Mouse (Mus musculus) brain, embryonic 14.5 days (tissue): ENCODE data around the gene Kif1c.

Experiments
- CTCF ChIP-seq: fragments of 200-500 bp; IDR thresholded peaks from 2 replicates; pipeline ENCODE4 v1.5.1; 2012; ENCODE audit warnings: inconsistent platforms, mild to moderate bottlenecking, moderate library complexity, borderline replicate concordance; ENCODE audit not compliant: insufficient read depth, insufficient read length; ENCODE audit errors: extremely low read depth
- POLR2A ChIP-seq: fragments of 200-500 bp; IDR thresholded peaks from 2 replicates; pipeline ENCODE4 v1.6.1; 2012; ENCODE audit warnings: mild to moderate bottlenecking, inconsistent platforms, borderline replicate concordance; ENCODE audit not compliant: poor library complexity, insufficient read depth, insufficient read length, severe bottlenecking; ENCODE audit errors: extremely low read depth

DNA sequence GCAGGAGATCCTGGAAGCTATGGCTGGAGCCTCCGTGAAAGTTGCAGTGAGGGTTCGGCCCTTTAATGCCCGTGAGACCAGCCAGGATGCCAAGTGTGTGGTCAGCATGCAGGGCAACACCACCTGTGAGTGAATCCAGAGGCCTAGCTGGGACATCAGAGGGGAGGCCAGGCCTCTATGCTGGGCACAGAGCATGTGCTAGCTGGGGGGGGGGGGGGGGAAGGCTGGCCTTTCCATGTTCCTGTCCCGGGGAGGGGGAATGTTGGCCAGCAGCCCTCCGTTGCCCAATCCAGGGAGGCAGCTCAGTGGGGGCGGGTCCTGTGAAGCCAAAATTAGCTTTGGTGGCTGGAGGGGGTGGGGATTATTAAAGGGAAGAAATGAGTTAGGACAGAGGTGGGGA, 2.4 kb downstream of the Kif1c start:
- TF ChIP-seq POLR2A = no peak
- TF ChIP-seq CTCF = no peak
